Mouse (Mus musculus): Measurements from ENCODE around the gene 6030468B19Rik.

DNA sequence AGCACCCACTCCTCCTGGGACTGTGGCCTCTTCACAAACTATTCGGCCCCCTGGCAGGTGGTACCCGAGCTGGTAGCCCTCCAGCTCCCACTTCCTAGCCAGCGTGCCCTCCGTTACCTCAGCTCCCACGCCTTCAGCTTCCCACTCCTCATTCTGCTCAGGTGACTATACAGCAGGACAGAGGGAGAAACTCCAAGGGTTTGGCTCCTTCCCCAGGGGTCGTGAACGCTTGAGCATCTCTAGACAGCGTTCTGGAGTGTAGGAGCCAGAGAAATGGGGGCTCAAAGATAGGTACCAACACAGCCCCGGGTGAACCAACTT is 6.1 kb upstream of the 6030468B19Rik start:
- TF ChIP-seq CTCF (IDR thresholded peaks at IDR 0.05; ENCODE audit: borderline replicate concordance, extremely low read depth, insufficient read depth, insufficient read length) (no peak), POLR2A (IDR thresholded peaks at IDR 0.05; ENCODE audit: borderline replicate concordance, extremely low read depth, insufficient read depth, insufficient read length, poor library complexity, severe bottlenecking) (no peak)

Measured in brain, embryonic 14.5 days (tissue).